Mouse (Mus musculus) small intestine, adult 2 months (tissue): ENCODE results near the gene Fam184b.

Experiments used
- CTCF ChIP-seq: fragments of 200-500 bp; IDR thresholded peaks from 2 replicates; pipeline ENCODE4 v1.5.1; 2012; ENCODE audit warnings: low read depth, mild to moderate bottlenecking, control low read depth, inconsistent platforms, low read length, moderate library complexity, mixed read lengths; ENCODE audit not compliant: insufficient replicate concordance, insufficient read length; ENCODE audit errors: extremely low read depth
- POLR2A ChIP-seq: fragments of 200-500 bp; IDR thresholded peaks from 2 replicates; pipeline ENCODE4 v1.6.1; 2012; ENCODE audit warnings: low read depth, mild to moderate bottlenecking, control low read depth, inconsistent platforms, low read length, moderate library complexity

DNA sequence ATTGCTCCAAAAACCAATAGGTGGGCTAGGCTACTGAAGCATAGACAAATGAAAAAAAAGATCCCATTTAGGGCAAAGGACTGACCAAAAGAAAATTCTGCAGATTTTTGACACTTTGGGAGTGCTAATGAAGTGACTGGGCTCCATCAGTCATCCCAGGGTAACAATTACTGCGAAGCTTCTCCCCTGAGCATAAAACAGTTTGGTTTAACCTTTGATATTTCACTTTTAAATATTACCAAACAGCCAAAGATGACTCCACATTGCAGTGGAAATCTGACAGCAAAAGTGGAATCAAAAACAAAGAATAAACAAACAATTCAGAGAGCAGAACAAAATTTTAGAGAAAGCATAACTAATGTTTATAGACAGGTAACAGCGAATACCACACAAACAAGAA lies 158.3 kb downstream of the Fam184b start:
- TF ChIP-seq CTCF (no peak), POLR2A (no peak)
